Mouse (Mus musculus) cerebellum, adult 2 months (tissue): ENCODE measurements around the gene Sept5. TPM values are rescaled to one million over a fixed set of nuclear protein-coding genes. Genes with fewer than 3 reads are reported as not detected.

Source experiments
- DNase-seq, 2 experiments: peaks; one replicate each; pipeline ENCODE4 v3.0.0; 2021
- H3K27ac ChIP-seq: fragments of 200-500 bp; 2 replicates; pipeline ENCODE4 v1.5.1; 2012; ENCODE audit warnings: low read length, control low read depth, inconsistent platforms; ENCODE audit not compliant: insufficient read depth
- H3K27me3 ChIP-seq: fragments of 200-500 bp; 2 replicates; pipeline ENCODE4 v1.6.1; 2012; ENCODE audit warnings: inconsistent platforms, mild to moderate bottlenecking, low read length, moderate library complexity; ENCODE audit not compliant: control insufficient read depth, insufficient read depth
- H3K4me1 ChIP-seq: fragments of 200-500 bp; 2 replicates; pipeline ENCODE4 v1.6.1; 2011; ENCODE audit warnings: low read length; ENCODE audit not compliant: control insufficient read depth, insufficient read depth
- H3K4me3 ChIP-seq: fragments of 200-500 bp; replicated peaks from 2 replicates; pipeline ENCODE3; 2011; ENCODE audit warnings: mild to moderate bottlenecking, low read depth, low read length, control low read depth; ENCODE audit not compliant: insufficient read depth
- CTCF ChIP-seq: fragments of 200-500 bp; IDR thresholded peaks from 2 replicates; pipeline ENCODE4 v1.5.1; 2011; ENCODE audit warnings: low read depth, mild to moderate bottlenecking, control low read depth, low read length, moderate library complexity, borderline replicate concordance; ENCODE audit not compliant: insufficient read depth
- POLR2A ChIP-seq: fragments of 200-500 bp; IDR thresholded peaks from 2 replicates; pipeline ENCODE4 v1.6.1; 2011; ENCODE audit warnings: low read length, control low read depth, borderline replicate concordance; ENCODE audit not compliant: insufficient read depth
- WGBS: fragments of 180-500 bp; shearing (Covaris S2); methylation state at CpG from one replicate; pipeline ENCODE4 v1.1.7; 2018; 5-methylcytosine and 5-hydroxymethylcytosine counted together
- polyA plus RNA-seq: library from polyadenylated mRNA; depleted of rRNA; stranded (reverse); fragments of >200 nt; gene quantifications from 2 replicates; pipeline ENCODE4 v1.2.3, GENCODE M21; 2012

Sept5 gene
- polyA plus RNA-seq, 1 experiment, result 328 TPM

DNA sequence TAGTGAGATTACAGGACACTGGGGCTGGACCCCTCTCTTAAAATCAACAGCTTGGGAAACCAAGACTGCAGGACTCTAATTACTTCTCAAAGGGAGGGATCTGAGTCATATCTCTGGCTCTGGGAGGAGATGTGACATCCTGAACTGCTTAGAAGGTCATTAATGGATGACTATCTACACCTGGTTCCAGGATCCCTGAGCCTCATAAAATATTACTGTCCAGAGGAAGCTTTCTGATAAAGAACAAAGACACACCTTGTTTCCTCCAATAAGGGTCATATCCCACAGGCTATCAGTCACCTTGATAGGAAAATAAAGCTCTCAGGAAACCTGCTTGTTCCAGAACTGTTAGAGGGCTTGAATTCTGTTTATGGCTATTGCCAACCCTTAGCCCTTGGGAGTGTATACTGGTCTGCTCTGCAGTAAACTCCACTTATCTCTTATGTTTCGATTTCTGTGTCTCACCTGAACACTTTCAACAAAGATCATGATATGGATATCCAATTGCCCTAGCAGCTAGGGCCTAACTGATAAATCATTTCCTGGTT lies 9.7 kb upstream of the Sept5 start:
- WGBS, result 89% methylated on average over 1 of the region's 1 CpGs
- Histone ChIP-seq H3K4me1 (no peaks in the 10 kb centered on the region), H3K4me3 (no peak overlapping the region), H3K27me3 (no peaks in the 10 kb centered on the region), H3K27ac (no peak overlapping the region)
- TF ChIP-seq CTCF, result no peak
- no peak for TF ChIP-seq POLR2A
- no peak for DNase-seq

DNA sequence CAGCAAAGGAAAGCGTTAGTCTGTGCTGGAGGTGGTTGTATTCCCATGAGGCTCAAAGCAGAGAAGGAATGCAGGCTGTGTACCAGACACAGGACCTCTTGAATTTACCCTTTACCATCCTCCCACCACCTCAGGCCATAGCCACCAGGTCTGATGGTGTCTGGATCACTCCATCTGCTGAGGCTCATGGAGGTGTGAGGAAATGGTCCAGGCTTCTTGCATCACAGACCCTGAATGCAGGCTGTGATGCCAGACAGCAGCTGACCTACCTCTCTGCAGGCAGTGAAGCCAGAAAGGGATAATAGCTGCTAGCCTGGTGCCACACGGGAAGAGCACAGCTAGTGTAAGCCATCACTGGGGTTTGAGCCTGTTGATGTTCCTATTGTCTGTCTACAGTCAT lies 8.6 kb upstream of the Sept5 start:
- no peaks in the 10 kb centered on the region for H3K27me3 ChIP-seq
- DNase-seq, result no peak
- TF ChIP-seq CTCF (no peak), POLR2A (no peak)
- 48% methylated on average over 2 of the region's 2 CpGs for WGBS
- no peak overlapping the region for H3K27ac ChIP-seq
- H3K4me3 ChIP-seq, result no peak overlapping the region
- H3K4me1 ChIP-seq, result no peaks in the 10 kb centered on the region

DNA sequence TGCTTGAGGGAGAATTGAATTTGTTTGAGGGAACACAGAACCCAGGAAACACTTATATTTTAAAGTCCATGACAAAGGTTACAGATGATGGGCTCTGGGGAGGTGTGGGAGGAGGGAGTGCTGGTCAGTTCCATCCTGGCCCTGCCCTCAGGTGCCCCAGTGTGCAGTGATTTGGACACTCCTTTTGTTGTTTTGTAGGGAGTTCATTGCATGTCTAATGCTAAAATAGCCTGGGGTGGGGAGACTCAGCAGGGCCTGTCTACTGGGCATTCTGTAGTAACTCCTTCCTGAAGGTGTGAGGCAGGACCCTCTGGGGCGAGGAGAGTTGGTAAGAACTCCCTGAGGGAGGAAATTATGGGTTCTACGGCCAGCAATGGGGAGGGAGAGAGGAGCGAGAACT lies 7.0 kb upstream of the Sept5 start:
- H3K4me3 ChIP-seq, result no peak overlapping the region
- H3K4me1 ChIP-seq, result no peaks in the 10 kb centered on the region
- H3K27ac ChIP-seq, result no peak overlapping the region
- DNase-seq, result no peak
- WGBS, result 42% methylated on average over 3 of the region's 3 CpGs
- no peaks in the 10 kb centered on the region for H3K27me3 ChIP-seq
- TF ChIP-seq POLR2A, result no peak
- no peak for TF ChIP-seq CTCF

DNA sequence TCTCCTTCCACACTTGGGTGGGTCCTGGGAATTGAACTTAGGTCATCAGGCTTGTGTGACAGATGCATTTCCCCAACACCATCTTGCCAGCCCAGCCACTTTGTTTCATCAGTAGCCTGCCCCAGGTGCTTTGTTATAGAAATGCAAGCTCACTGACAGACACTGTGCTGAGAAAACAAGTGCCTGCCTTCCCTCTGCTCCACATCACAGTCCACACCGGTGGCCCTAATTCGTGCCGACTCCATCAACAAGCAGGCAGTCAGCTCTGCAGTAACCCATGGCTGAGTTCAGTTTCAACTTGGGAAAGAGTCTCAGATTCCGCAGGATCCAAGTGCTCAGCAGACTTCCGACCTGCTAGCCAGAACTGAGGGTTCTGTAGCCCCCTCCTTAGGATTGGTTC lies 6.6 kb upstream of the Sept5 start:
- 79% methylated on average over 5 of the region's 5 CpGs for WGBS
- no peak for TF ChIP-seq POLR2A
- TF ChIP-seq CTCF, result no peak

DNA sequence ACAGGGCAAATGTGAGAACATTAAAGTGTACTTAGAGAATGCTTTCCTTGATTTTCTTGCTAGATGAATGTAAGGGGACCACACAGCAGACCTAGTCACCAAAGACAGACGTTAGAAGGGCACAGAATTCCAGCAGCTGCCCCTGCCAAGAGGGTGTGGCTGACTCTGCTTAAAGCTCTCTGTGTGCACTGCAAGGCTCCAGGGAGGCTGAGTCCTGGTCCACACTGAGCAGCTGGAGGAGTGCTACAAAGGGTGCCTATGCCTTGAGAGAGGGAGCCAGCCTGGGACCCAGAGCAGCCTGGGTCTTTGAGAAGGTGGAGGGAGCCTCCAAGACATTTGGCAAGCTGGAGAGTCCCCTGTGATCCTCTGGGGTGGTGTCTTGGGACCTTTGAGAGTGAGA lies 3.6 kb upstream of the Sept5 start:
- H3K4me3 ChIP-seq, result no peak overlapping the region
- no peak for TF ChIP-seq POLR2A
- TF ChIP-seq CTCF, result no peak
- no peak overlapping the region for H3K27ac ChIP-seq
- DNase-seq, result no peak
- peaks cover 8% of the 10 kb centered on the region for H3K4me1 ChIP-seq
- 32% methylated on average over 1 of the region's 1 CpGs for WGBS
- H3K27me3 ChIP-seq, result no peaks in the 10 kb centered on the region

More for the DNA sequence above, 6.6 kb upstream of the Sept5 start:
- no peak overlapping the region for H3K27ac ChIP-seq
- no peaks in the 10 kb centered on the region for H3K4me1 ChIP-seq
- H3K4me3 ChIP-seq, result no peak overlapping the region
- DNase-seq, result no peak
- H3K27me3 ChIP-seq, result no peaks in the 10 kb centered on the region

DNA sequence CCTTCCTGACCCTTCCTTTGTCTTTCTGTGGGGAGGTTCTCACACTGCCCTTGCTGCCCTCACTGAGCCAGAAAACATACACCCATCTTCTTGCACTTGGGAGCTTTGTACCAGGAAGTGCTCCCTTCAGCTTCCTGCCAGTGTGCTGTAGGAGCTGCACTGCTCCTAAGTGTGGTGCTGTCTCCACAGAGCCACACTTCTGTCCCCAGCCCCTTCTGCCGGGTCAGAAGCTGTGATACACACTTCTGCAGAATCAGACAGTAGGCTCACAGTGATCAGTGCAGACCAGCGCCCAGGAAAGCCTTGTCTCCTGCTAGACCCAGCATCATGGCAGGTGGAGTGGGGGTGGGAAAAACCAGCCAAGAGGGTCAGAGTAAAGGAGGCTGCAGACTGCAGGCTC lies 3.1 kb upstream of the Sept5 start:
- Histone ChIP-seq H3K4me3 (no peak overlapping the region), H3K27ac (no peak overlapping the region), H3K27me3 (no peaks in the 10 kb centered on the region), H3K4me1 (peaks cover 11% of the 10 kb centered on the region)
- TF ChIP-seq POLR2A (no peak), CTCF (no peak)
- DNase-seq, result no peak
- 63% methylated on average over 2 of the region's 2 CpGs for WGBS

DNA sequence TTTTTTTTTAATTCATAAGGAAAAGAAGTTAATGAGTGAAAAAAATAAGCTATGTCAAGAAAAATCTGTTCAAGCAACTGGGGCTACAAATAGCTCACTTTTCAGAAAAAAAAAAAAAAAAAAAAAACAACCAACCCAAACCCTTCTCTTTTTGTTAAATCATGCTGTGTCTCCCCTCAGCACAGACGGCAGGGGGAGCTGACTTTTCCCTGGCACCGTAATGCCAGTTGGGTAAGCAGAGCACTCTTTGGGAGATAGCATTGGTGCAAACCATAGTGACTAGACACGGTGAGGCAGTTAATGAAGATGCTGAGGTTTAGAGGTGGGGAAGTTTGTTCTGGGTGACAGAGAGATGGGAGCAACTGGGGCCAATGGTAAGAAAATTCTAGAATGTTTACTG lies 2.3 kb upstream of the Sept5 start:
- no peaks in the 10 kb centered on the region for H3K27me3 ChIP-seq
- no peak overlapping the region for H3K27ac ChIP-seq
- H3K4me3 ChIP-seq, result no peak overlapping the region
- 41% methylated on average over 3 of the region's 3 CpGs for WGBS
- no peak for DNase-seq
- TF ChIP-seq CTCF, result peak; percentile 26; the same call in 1 of the 2 replicates
- TF ChIP-seq POLR2A, result no peak
- H3K4me1 ChIP-seq, result peaks cover 16% of the 10 kb centered on the region

DNA sequence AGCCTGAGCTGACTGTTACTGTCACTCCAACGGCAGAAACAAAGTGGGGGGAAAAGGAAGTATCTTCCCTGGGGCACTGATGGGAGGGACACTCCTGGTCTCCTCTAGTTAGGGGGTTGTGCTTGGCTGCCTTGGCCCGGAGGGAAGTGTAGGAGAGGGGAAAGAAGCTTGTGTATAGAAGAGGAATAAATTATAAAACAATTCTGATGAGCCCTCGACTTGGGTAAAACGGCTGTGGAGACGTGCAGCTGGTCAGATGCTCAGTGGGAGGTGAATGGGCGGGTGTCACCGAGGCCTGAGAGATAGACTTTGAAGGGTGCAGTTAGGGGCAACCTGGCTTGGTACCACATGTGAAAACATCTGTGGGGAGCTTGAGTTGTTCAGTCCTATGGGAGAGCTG lies 1.4 kb upstream of the Sept5 start:
- H3K27ac ChIP-seq, result no peak overlapping the region
- no peak overlapping the region for H3K4me3 ChIP-seq
- H3K4me1 ChIP-seq, result peaks cover 19% of the 10 kb centered on the region
- TF ChIP-seq CTCF, result no peak
- TF ChIP-seq POLR2A, result no peak
- no peaks in the 10 kb centered on the region for H3K27me3 ChIP-seq
- 60% methylated on average over 7 of the region's 7 CpGs for WGBS
- no peak for DNase-seq
